Mouse (Mus musculus) lung, embryonic 16.5 days (tissue): Measurements from ENCODE around the gene Cdh1. TPM values are rescaled to one million over a fixed set of nuclear protein-coding genes. Genes with fewer than 3 reads are reported as not detected.
A peak's percentile ranks its signal among the peaks of the same experiment; 100 is the strongest.

Experiments used
- ATAC-seq: fragments of 200-750 bp; cut with Nextera tagmentation; 2 replicates; pipeline ENCODE4 v1.8.0; 2017; ENCODE audit warnings: low read depth, mild to moderate bottlenecking, moderate library complexity
- H3K27ac ChIP-seq: fragments of 300-500 bp; sonication (generic); 2 replicates; pipeline ENCODE4 v1.5.1; 2014; ENCODE audit warnings: mild to moderate bottlenecking, control low read depth, low read length
- H3K27me3 ChIP-seq: fragments of 300-500 bp; sonication (generic); 2 replicates; pipeline ENCODE4 v1.6.1; 2014; ENCODE audit warnings: low read depth, low read length, mixed read lengths; ENCODE audit not compliant: control insufficient read depth, insufficient read depth
- H3K36me3 ChIP-seq: fragments of 300-500 bp; sonication (generic); 2 replicates; pipeline ENCODE4 v1.6.1; 2014; ENCODE audit warnings: low read length; ENCODE audit not compliant: control insufficient read depth, insufficient read depth
- H3K4me1 ChIP-seq: fragments of 300-500 bp; sonication (generic); replicated peaks from 2 replicates; pipeline ENCODE4 v1.6.1; 2014; ENCODE audit warnings: low read length, mixed read lengths; ENCODE audit not compliant: control insufficient read depth, insufficient read depth
- H3K4me2 ChIP-seq: fragments of 300-500 bp; sonication (generic); 2 replicates; pipeline ENCODE4 v1.6.1; 2014; ENCODE audit warnings: low read depth, low read length, control low read depth
- H3K4me3 ChIP-seq: fragments of 300-500 bp; sonication (generic); 2 replicates; pipeline ENCODE4 v1.5.1; 2014; ENCODE audit warnings: mild to moderate bottlenecking, low read length, control low read depth
- H3K9ac ChIP-seq: fragments of 300-500 bp; sonication (generic); 2 replicates; pipeline ENCODE4 v1.6.1; 2014; ENCODE audit warnings: low read length, control low read depth
- H3K9me3 ChIP-seq: fragments of 300-500 bp; sonication (generic); 2 replicates; pipeline ENCODE4 v1.6.1; 2016; ENCODE audit warnings: low read length; ENCODE audit not compliant: control insufficient read depth
- WGBS: fragments of 180-500 bp; shearing (Covaris S2); extraction: QIAGEN DNeasy Blood & Tissue Kit; methylation state at CpG from one replicate; pipeline ENCODE4 v1.1.7; 2014; 5-methylcytosine and 5-hydroxymethylcytosine counted together
- polyA plus RNA-seq: library from polyadenylated mRNA; unstranded; fragments of >200 nt; fragmentation: Nextera tagmentation; extraction: Ambion mirVana; gene quantifications from 2 replicates; pipeline ENCODE4 v1.2.1, GENCODE M21; 2015

Gene Cdh1
- polyA plus RNA-seq, 1 experiment from 2014 or later = 162 TPM

DNA sequence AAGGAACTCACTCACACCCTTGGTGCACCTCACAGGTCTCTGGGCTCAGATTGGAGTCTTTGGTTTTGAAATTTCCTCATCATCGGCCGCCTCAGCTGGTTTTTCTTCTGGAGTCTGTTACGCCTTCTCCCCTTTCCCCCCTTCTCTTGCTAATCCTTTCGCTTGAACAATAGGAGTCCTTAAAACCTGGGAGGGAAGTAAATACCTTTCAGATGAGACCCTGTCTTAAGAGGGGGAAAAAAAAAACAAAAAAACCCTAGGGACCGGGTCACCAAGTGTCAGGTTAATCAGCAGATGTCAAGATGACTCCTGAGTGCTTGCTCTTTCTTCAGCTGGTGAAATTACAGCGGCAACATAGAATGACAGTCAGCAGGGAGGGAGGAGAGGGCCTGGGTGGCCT lies 14.0 kb downstream of the Cdh1 start:
- Histone ChIP-seq H3K9ac (no peak overlapping the region), H3K4me1 (peaks cover 37% of the 10 kb centered on the region), H3K4me3 (no peak overlapping the region), H3K36me3 (no peaks in the 10 kb centered on the region), H3K4me2 (no peak overlapping the region), H3K9me3 (no peaks in the 10 kb centered on the region), H3K27me3 (no peaks in the 10 kb centered on the region), H3K27ac (peak overlapping the region; percentile 53)
- WGBS = 39% methylated on average over 6 of the region's 6 CpGs
- ATAC-seq = no peak

DNA sequence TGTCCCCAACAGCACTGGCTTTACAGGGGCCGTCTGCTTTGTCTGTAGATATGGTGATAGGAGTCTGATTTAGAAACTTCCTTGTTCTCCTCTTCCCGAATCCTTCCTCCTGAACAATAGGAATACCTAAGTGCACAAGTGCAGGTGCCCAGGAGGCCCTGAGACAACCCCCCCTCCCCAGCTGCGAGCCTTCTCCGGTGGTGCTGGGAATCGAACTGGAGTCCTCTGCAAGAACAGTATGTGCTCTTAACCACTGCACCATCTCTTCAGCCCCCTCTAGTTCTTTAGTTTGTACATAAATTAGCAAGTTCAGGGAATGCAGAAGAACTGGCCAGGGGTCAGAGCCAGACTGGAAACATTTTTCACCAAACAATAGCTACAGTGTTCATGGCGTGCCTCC lies 14.7 kb downstream of the Cdh1 start:
- no peak overlapping the region for H3K9ac ChIP-seq
- peaks cover 36% of the 10 kb centered on the region for H3K4me1 ChIP-seq
- no peak overlapping the region for H3K4me2 ChIP-seq
- H3K9me3 ChIP-seq = no peaks in the 10 kb centered on the region
- WGBS = 79% methylated on average over 6 of the region's 6 CpGs
- H3K27ac ChIP-seq = no peak overlapping the region
- H3K27me3 ChIP-seq = no peaks in the 10 kb centered on the region
- H3K4me3 ChIP-seq = no peak overlapping the region
- no peaks in the 10 kb centered on the region for H3K36me3 ChIP-seq
- no peak for ATAC-seq

DNA sequence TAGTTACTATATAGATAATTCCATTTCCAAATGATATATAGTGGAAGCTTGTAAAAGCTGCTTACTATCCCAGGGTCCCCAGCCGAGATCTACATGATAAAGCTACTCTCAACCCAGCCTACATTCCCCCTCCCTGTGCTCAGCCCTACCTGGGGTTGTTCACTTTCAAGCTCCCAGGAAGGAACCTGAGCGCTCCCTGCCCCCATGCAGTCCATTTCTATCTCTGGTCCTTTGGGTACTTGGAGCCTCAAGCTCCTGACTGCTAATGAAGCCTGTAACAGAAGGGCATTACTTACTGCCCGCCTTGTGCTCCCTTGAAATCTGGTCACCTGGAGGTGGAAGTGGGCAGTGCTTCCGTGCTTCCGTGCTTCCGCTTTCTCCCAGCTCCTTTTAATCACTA lies 15.2 kb downstream of the Cdh1 start:
- H3K36me3 ChIP-seq = no peaks in the 10 kb centered on the region
- no peak overlapping the region for H3K4me3 ChIP-seq
- ATAC-seq = no peak
- H3K9ac ChIP-seq = no peak overlapping the region
- no peaks in the 10 kb centered on the region for H3K27me3 ChIP-seq
- H3K4me2 ChIP-seq = no peak overlapping the region
- H3K4me1 ChIP-seq = peaks cover 38% of the 10 kb centered on the region
- H3K9me3 ChIP-seq = no peaks in the 10 kb centered on the region
- no peak overlapping the region for H3K27ac ChIP-seq
- WGBS = 55% methylated on average over 6 of the region's 6 CpGs

DNA sequence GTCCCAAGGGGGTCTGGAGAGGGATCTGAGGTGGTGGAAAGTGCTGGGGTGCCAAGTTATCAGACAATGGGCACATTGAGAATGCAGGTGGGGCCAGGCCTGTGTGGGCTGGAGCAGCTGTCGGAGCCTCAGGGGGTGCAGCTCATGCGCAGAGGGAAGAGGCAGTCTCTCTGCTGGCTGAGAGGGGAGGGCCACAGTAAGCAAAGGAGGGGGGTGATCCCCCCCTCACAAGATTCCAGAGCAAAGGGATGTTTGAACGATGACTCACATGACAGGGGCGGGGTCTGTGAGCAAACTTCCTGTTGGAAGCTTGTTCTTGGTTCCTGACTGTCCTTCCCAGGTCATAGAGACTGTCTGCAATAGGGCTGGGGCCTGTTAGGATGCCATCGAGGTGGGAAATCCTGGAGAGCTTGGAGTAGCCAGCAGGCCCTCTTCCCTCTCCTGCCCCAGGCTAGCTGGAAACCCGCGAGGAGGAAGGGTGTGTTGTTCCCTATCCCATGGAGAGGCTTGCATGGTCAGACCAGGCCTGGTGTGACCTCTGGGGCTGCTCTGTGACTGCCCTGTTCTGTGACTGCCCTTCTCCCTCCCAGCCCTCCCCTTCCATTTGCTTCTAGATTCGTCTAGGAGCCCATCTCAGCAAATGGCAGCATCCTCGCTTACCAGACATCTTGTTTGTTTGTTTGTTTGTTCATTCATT lies 16.5 kb downstream of the Cdh1 start:
- H3K9me3 ChIP-seq = no peaks in the 10 kb centered on the region
- ATAC-seq = peak; percentile 80
- H3K27ac ChIP-seq = peak overlapping the region; percentile 60
- H3K36me3 ChIP-seq = no peaks in the 10 kb centered on the region
- no peak overlapping the region for H3K4me2 ChIP-seq
- H3K27me3 ChIP-seq = no peaks in the 10 kb centered on the region
- WGBS = 34% methylated on average over 9 of the region's 9 CpGs
- peaks cover 38% of the 10 kb centered on the region for H3K4me1 ChIP-seq
- H3K4me3 ChIP-seq = no peak overlapping the region
- H3K9ac ChIP-seq = no peak overlapping the region

DNA sequence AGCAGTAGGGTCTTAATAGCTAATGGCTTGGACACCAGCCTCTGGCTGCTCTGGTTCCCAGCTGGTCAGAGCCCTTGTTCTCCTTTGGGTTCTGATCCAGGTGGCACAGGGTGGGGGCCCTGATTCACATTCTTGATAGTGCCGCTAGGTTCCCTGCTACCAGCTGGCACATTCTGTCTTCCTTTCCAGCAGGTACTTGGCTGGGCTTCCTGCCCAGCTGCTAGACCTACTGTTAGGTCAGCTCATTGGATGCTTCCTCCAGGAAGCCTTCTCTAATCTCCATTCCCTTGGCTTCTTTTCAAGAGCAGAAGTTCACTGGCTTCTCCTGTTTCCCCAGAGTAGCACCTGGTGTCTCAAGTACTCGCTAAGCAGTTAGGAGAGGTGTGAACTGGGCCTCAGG lies 17.3 kb downstream of the Cdh1 start:
- peak; percentile 10; the same call in 1 of the 2 replicates for ATAC-seq
- H3K4me2 ChIP-seq = no peak overlapping the region
- no peaks in the 10 kb centered on the region for H3K9me3 ChIP-seq
- H3K27ac ChIP-seq = peak overlapping the region; percentile 41; the same call in 1 of the 2 replicates
- no peaks in the 10 kb centered on the region for H3K27me3 ChIP-seq
- 58% methylated on average over 2 of the region's 2 CpGs for WGBS
- H3K9ac ChIP-seq = no peak overlapping the region
- peaks cover 36% of the 10 kb centered on the region for H3K4me1 ChIP-seq
- H3K4me3 ChIP-seq = no peak overlapping the region
- H3K36me3 ChIP-seq = no peaks in the 10 kb centered on the region

DNA sequence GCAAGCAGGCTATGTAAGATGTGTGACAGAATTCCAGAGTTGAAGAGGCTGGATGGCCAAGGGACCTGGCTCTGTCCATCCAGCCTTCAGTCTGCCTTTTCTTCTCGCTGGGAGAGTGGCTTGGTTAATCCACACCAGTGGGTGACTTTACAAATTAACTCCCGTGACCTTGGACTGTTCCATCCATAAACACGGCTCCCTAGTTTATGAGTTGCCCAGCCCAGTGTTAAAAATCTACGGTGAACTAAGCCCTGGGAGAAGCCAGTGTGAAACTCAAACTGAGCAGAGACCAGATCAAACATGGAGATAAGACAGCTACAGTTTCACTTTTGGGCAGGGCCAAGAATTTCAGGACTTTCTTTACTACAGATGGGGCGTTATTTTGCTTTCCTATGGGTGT lies 19.9 kb downstream of the Cdh1 start:
- Histone ChIP-seq H3K4me2 (no peak overlapping the region), H3K27ac (peak overlapping the region; percentile 48), H3K9me3 (no peaks in the 10 kb centered on the region), H3K9ac (no peak overlapping the region), H3K4me1 (peaks cover 21% of the 10 kb centered on the region), H3K27me3 (no peaks in the 10 kb centered on the region), H3K4me3 (no peak overlapping the region), H3K36me3 (no peaks in the 10 kb centered on the region)
- 30% methylated on average over 5 of the region's 5 CpGs for WGBS
- no peak for ATAC-seq

DNA sequence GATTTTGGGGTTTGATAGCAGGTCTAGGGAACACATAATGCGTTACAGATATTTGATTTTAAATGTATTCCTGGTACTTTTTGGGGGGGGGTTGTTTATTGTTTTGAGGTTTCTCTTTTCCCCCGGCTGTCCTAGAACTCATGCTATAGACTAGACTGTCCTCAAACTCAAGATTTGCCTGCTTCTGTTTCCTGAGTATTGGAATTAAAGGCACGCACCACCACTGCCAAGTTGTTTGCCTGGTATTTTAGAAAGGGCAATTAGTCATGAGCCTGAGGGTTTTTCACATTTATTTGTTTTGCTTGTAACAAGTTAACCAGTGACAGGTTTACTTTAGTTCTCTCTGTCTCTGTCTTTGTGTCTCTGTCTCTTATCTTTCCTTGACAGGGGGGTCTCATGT lies 20.3 kb downstream of the Cdh1 start:
- no peak for ATAC-seq
- H3K27ac ChIP-seq = no peak overlapping the region
- H3K4me3 ChIP-seq = no peak overlapping the region
- H3K9ac ChIP-seq = no peak overlapping the region
- H3K4me1 ChIP-seq = peaks cover 21% of the 10 kb centered on the region
- no peak overlapping the region for H3K4me2 ChIP-seq
- H3K9me3 ChIP-seq = no peaks in the 10 kb centered on the region
- H3K36me3 ChIP-seq = no peaks in the 10 kb centered on the region
- 78% methylated on average over 3 of the region's 3 CpGs for WGBS
- no peaks in the 10 kb centered on the region for H3K27me3 ChIP-seq

DNA sequence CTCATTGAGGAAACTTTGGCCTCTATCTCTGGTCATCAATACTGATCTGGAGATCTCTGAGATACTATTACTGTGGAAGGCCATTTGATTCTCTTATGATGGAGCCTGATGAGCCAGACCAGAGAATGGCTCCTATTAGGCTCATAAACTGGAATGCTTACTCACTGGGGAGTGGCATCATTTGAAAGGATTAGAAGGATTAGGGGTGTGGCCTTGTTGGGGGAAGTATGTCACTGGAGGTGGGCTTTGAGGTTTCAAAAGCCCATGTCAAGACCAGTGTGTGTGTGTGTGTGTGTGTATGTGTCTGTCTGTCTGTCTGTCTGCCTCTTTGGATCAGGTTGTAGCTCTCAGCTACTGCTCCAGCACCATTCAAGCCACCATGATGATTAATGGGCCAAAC lies 20.8 kb downstream of the Cdh1 start:
- Histone ChIP-seq H3K36me3 (no peaks in the 10 kb centered on the region), H3K4me2 (no peak overlapping the region), H3K9ac (no peak overlapping the region), H3K4me3 (no peak overlapping the region), H3K9me3 (no peaks in the 10 kb centered on the region), H3K4me1 (peaks cover 17% of the 10 kb centered on the region), H3K27ac (no peak overlapping the region), H3K27me3 (no peaks in the 10 kb centered on the region)
- no peak for ATAC-seq

DNA sequence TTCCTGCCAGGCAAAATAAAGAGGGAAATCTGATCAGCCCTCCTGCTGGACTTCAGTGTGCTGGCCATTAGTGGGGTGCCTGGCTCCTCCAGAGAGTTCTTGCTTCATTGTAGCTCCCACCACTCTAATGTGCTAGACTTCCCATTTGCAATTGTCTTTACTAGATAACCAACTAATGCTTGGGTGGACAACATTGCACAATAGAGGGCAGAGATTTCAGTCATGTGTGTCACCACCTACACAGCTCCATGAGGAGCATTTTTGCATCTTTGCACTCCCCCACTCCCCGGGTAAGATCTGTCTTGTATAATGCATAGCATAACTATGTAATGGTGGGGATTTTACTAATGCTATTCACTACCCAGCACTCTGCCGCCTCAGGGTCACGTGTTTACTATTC lies 21.6 kb downstream of the Cdh1 start:
- Histone ChIP-seq H3K4me1 (peaks cover 11% of the 10 kb centered on the region), H3K36me3 (no peaks in the 10 kb centered on the region), H3K9ac (no peak overlapping the region), H3K27ac (no peak overlapping the region), H3K27me3 (no peaks in the 10 kb centered on the region), H3K4me2 (no peak overlapping the region), H3K9me3 (no peaks in the 10 kb centered on the region), H3K4me3 (no peak overlapping the region)
- 79% methylated on average over 3 of the region's 3 CpGs for WGBS
- ATAC-seq = no peak
